Mouse (Mus musculus): ENCODE data around the gene Txndc12. TPM values are rescaled to one million over a fixed set of nuclear protein-coding genes. Genes with fewer than 3 reads are reported as not detected.

Txndc12 gene
- polyA plus RNA-seq (2012; rRNA removed; ENCODE audit: low replicate concordance): 28.2 and 28.7 TPM in 2 replicates

DNA sequence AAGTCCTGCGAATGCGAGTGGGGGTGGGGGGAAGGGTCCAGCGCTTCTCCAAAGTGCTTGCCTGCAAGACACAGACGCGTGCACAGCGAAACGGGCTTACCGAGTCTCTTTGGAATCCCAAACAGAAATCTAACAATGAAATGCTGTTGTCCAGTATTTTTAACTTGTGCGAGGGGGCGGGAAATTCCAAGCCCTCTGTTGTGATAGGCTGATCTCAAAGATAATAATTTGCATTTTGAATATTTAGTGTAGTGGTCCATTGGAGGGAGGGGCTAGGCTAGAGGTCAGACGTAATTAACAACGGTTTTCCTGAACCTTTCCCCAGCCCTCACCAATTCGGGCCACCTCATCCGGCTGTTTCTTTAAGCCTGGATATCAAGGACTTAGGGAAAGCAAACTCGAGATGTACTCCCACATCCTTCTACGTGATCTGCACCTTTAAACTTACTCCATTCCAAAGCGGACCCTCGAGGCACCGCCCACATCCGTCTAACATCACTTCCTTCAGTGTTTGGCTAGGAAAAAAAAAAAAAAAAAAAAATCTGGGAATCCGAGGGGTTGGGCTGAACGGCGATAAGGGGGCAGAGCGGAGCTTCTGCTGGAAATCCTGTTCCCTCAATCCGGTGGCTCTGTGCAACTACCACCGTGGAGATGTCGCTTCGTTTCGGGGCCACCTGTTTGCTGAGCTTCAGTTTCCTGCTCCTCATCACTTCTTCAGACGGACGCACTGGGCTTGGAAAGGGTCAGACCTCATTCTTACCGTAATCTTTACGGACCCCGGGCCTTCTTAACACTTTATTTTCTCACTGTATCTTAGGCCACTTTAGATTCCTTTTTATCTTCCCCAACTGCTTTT is at the start of gene Txndc12:
Gene Txndc12 (plus strand): TSS at position 487 of the 856 bp plus-strand sequence.

DNA sequence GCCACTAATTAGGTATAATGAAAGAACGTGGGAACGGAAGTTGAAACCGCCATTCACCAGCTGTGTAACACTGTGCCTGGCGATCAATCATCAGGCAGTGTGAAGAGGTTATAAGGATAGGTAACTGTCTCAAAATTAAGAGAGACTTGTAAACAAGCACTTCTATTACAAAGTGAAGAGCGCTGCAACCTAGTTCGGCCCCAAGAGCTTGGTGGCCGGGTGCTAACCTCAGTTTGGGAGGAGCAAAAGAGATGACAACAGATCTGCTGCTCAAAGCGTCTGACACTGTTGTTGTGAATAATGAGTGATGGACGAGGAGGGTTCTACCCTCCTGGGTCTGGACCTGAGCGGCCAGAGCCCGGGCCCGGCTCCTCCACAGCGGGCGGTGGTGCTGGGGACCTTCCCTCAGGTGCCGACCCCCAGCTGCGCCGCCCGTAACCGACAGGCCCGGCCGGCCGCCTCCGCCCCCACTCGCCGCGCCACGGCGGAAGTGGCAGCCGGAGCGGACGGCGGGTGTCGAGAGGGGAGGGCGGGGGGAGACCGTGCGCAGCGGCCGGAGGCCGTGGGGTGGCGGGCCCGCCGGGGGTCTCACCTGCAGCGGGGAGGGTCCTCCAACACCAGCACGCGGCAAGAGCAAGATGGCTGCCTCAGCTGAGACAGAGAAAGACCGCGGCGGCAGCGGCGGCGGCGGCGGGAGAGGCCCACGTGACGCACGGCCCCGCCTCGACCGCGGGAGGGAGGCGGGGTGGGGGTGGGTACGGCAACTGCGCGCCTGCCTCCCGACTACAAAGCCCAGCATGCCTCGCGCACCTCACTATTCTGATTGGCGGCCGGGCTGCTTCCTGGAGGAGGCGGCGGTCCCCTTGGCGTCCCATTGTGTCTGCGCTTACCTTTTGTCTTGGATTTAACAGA is 1.2 kb upstream of the Txndc12 start, which contains the start of gene Btf3l4:
Gene Btf3l4 (minus strand): TSS at position 699 of the 912 bp plus-strand sequence.

DNA sequence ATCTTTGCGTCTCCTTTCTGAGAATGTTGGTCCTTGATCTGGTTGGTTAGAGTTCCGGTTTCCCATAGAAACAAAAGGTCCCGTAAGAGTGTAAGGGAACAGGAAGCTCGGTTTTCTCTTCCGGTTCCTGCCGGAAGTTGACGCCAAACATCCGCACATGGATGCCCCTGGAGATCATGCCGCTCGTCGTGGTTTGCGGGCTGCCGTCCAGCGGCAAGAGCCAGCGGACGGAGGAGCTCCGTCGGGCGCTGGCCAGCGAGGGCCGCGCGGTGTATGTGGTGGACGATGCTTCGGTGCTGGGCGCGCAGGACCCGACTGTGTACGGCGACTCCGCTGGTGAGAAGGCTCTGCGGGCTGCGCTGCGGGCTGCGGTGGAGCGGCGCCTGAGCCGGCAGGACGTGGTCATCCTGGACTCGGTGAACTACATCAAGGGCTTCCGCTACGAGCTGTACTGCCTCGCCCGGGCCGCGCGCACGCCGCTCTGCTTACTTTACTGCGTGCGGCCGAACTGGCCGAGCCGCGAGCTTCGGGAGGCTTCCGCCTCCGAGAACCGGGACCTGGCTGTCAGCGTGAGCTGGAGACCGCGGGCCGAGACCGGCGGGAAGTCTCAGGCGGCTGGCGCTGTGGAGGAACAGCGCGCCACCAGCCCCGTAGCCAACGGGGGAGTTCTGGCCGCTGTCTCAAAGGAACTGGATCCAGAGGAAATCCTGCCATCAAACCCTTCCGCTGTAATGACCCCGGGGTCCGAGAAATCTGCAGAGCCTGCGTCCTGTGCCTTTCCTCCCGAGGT is 13.5 kb downstream of the Txndc12 start, which contains the start of gene Kti12:
Gene Kti12 (plus strand): TSS at position 71 of the 790 bp plus-strand sequence.

DNA sequence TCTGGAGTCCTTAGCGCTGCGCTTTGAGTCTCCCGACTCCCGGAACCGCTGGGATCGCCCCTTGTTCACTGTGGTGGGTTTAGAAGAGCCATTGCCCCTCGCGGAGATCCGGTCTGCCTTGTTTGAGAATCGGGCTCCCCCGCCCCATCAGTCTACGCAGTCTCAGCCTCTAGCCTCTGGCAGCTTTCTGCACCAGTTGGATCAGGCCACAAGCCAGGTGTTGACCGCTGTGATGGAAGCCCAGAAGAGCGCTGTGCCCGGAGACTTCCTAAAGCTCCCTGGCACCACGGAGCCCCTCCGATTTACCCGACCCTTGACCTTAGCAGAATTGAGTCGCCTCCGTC is 14.1 kb downstream of the Txndc12 start, which contains the start of gene A730015C16Rik:
Gene A730015C16Rik (minus strand): TSS at position 115 of the 344 bp plus-strand sequence.

DNA sequence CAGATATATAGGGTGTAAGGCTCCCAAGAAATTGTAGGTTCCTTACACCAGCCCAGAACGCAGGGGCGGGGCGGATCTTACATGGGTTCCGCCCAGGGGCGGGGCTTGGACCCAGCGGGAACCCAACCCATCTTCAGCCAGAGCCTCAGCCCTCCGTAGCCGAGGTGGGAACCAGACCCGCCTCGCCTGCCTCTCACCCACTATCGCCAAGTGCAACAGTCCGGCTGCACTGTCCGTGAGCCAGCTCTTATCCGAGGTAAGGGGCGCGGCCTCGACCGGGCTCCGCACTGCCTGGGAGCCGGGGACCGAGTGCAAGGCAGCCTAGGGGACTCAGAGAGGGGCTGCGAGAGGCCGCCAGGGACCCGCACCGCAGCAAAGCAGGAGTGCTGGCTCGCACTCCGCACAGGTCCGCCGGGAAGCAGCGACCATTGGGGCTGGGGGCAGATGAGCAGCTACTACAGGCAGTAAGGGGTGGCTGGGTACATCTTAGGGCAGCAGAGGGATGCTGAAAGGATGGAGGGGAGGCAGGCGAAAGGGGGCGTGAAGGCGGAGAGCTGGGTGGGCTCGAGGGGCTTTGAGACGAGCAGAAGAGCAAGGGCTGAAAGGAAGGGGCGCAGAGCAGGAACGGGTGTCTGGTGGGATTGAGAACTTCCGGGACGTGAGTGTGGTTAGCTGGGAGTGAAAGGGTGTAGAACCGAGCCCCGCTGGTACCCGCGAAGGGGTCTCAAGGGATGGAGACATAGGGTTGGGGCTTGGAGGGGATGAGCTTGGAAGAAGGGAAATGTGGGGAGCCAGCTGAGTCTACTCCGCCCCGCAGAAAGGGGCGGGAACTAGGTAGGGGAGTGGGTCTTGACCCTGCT is 44.8 kb downstream of the Txndc12 start, which contains the start of gene Rab3b:
Gene Rab3b (plus strand): TSS at position 101 of the 860 bp plus-strand sequence.

Other genes with a start within 250 kb of the Txndc12 start
- gene Cc2d1b, start 214.7 kb upstream of the Txndc12 start, polyA plus RNA-seq (2012; rRNA removed; ENCODE audit: low replicate concordance): 31.0 and 51.6 TPM in 2 replicates
- gene 3110021N24Rik, start 115.0 kb upstream of the Txndc12 start, polyA plus RNA-seq (2012; rRNA removed; ENCODE audit: low replicate concordance): 0.08 and 0.10 TPM in 2 replicates
- gene Zfyve9, start 53.8 kb upstream of the Txndc12 start, polyA plus RNA-seq (2012; rRNA removed; ENCODE audit: low replicate concordance): 6.1 and 9.8 TPM in 2 replicates
- 16.3 and 18.1 TPM in 2 replicates for gene Btf3l4, start 987 bp upstream of the Txndc12 start, polyA plus RNA-seq (2012; rRNA removed; ENCODE audit: low replicate concordance)
- gene Kti12, start 13.2 kb downstream of the Txndc12 start, polyA plus RNA-seq (2012; rRNA removed; ENCODE audit: low replicate concordance): 23.3 and 51.2 TPM in 2 replicates
- gene A730015C16Rik, start 14.0 kb downstream of the Txndc12 start, polyA plus RNA-seq (2012; rRNA removed; ENCODE audit: low replicate concordance): 0.16 TPM in 1 of 2 replicates, not detected in the other
- gene Rab3b, start 44.5 kb downstream of the Txndc12 start, polyA plus RNA-seq (2012; rRNA removed; ENCODE audit: low replicate concordance): 0.56 and 2.6 TPM in 2 replicates
- gene Nrd1, start 166.1 kb downstream of the Txndc12 start, polyA plus RNA-seq (2012; rRNA removed; ENCODE audit: low replicate concordance): 41.9 and 45.2 TPM in 2 replicates

All from subcutaneous adipose tissue, adult 2 months (tissue).